Mouse (Mus musculus) bone marrow, adult 2 months (tissue): ENCODE data around the gene Paics.

Experiments used
- CTCF ChIP-seq: fragments of 200-500 bp; IDR thresholded peaks from 2 replicates; pipeline ENCODE4 v1.5.1; 2011; ENCODE audit warnings: low read length, control low read depth; ENCODE audit not compliant: control insufficient read depth, insufficient read depth
- POLR2A ChIP-seq: fragments of 200-500 bp; IDR thresholded peaks from 2 replicates; pipeline ENCODE4 v1.6.1; 2011; ENCODE audit warnings: low read depth, mild to moderate bottlenecking, control low read depth, low read length, borderline replicate concordance; ENCODE audit not compliant: control insufficient read depth

DNA sequence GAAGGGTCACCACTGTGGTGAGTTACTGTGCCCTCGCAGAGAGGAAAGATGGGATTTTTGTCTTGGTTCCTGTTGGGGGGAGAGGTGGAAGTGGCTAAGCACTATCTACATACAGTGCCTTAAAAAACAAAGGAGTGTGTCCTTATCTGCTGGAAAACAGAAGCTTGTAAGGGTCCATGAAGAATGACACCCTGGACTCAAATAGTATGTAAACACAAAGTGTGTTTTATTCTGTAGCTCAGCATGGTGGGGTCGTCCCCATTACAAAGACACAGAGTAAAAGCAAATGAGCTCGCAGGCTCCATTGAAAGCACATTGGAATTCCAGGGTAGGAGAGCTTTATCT lies 45.0 kb upstream of the Paics start:
- TF ChIP-seq CTCF: no peak
- TF ChIP-seq POLR2A: no peak
